Mouse (Mus musculus): ENCODE results near the gene Itpr1. TPM values are rescaled to one million over a fixed set of nuclear protein-coding genes. Genes with fewer than 3 reads are reported as not detected.

Itpr1 gene
- polyA plus RNA-seq, 1 experiment from 2014 or later: 16.6 TPM

- Histone ChIP-seq H3K9me3 (ENCODE audit: control insufficient read depth, low read length) (no peaks in the 10 kb centered on the region), H3K27me3 (ENCODE audit: control insufficient read depth, insufficient read depth, low read length) (no peaks in the 10 kb centered on the region), H3K9ac (ENCODE audit: low read length) (no peak overlapping the region), H3K4me3 (ENCODE audit: control insufficient read depth in 1 of 2, insufficient read depth in 1 of 2, low read depth in 1 of 2, low read length in 2 of 2) (no peak overlapping the region), H3K4me2 (ENCODE audit: low read length) (no peak overlapping the region), H3K27ac (replicated peaks in 1 of 2; ENCODE audit: control insufficient read depth in 1 of 2, insufficient read depth in 1 of 2, low read depth in 2 of 2, low read length in 2 of 2) (no peak overlapping the region), H3K4me1 (ENCODE audit: control insufficient read depth in 2 of 2, insufficient read depth in 2 of 2, low read length in 2 of 2) (peaks cover 20 to 57% of the 10 kb centered on the region in 2 experiments), H3K36me3 (ENCODE audit: control insufficient read depth, insufficient read depth, low read length) (no peaks in the 10 kb centered on the region)
- 69% methylated on average over 13 of the region's 13 CpGs for WGBS
- ATAC-seq (ENCODE audit: insufficient number of reproducible peaks, insufficient read depth, low FRiP score, low read depth): no peak
Observed at GRCm38 (mm10) chr6:108252565-108253360, 39.9 kb downstream of the Itpr1 start.

GRCm38 (mm10) chr6:108254132-108255064, 41.5 kb downstream of the Itpr1 start:
- Histone ChIP-seq H3K9me3 (ENCODE audit: control insufficient read depth, low read length) (no peaks in the 10 kb centered on the region), H3K4me3 (ENCODE audit: control insufficient read depth in 1 of 2, insufficient read depth in 1 of 2, low read depth in 1 of 2, low read length in 2 of 2) (no peak overlapping the region), H3K4me2 (ENCODE audit: low read length) (no peak overlapping the region), H3K9ac (ENCODE audit: low read length) (no peak overlapping the region), H3K27ac (replicated peaks in 1 of 2; ENCODE audit: control insufficient read depth in 1 of 2, insufficient read depth in 1 of 2, low read depth in 2 of 2, low read length in 2 of 2) (no peak overlapping the region), H3K4me1 (ENCODE audit: control insufficient read depth in 2 of 2, insufficient read depth in 2 of 2, low read length in 2 of 2) (peaks cover 12 to 41% of the 10 kb centered on the region in 2 experiments), H3K27me3 (ENCODE audit: control insufficient read depth, insufficient read depth, low read length) (no peaks in the 10 kb centered on the region), H3K36me3 (ENCODE audit: control insufficient read depth, insufficient read depth, low read length) (no peaks in the 10 kb centered on the region)
- ATAC-seq (ENCODE audit: insufficient number of reproducible peaks, insufficient read depth, low FRiP score, low read depth): no peak
- WGBS: 76% methylated on average over 9 of the region's 9 CpGs

GRCm38 (mm10) chr6:108255880-108256279, 43.0 kb downstream of the Itpr1 start:
- H3K27ac ChIP-seq (replicated peaks in 1 of 2; ENCODE audit: control insufficient read depth in 1 of 2, insufficient read depth in 1 of 2, low read depth in 2 of 2, low read length in 2 of 2): no peak overlapping the region
- no peak overlapping the region for H3K4me3 ChIP-seq (ENCODE audit: control insufficient read depth in 1 of 2, insufficient read depth in 1 of 2, low read depth in 1 of 2, low read length in 2 of 2)
- H3K36me3 ChIP-seq (ENCODE audit: control insufficient read depth, insufficient read depth, low read length): no peaks in the 10 kb centered on the region
- no peak overlapping the region for H3K4me2 ChIP-seq (ENCODE audit: low read length)
- H3K4me1 ChIP-seq (ENCODE audit: control insufficient read depth in 2 of 2, insufficient read depth in 2 of 2, low read length in 2 of 2): peaks cover 15 to 43% of the 10 kb centered on the region in 2 experiments
- ATAC-seq (ENCODE audit: insufficient number of reproducible peaks, insufficient read depth, low FRiP score, low read depth): no peak
- no peaks in the 10 kb centered on the region for H3K27me3 ChIP-seq (ENCODE audit: control insufficient read depth, insufficient read depth, low read length)
- H3K9me3 ChIP-seq (ENCODE audit: control insufficient read depth, low read length): no peaks in the 10 kb centered on the region
- WGBS: 45% methylated on average over 4 of the region's 4 CpGs
- no peak overlapping the region for H3K9ac ChIP-seq (ENCODE audit: low read length)

- WGBS: 75% methylated on average over 3 of the region's 3 CpGs
- H3K4me3 ChIP-seq (ENCODE audit: control insufficient read depth in 1 of 2, insufficient read depth in 1 of 2, low read depth in 1 of 2, low read length in 2 of 2): no peak overlapping the region
- ATAC-seq (ENCODE audit: insufficient number of reproducible peaks, insufficient read depth, low FRiP score, low read depth): no peak
- no peaks in the 10 kb centered on the region for H3K36me3 ChIP-seq (ENCODE audit: control insufficient read depth, insufficient read depth, low read length)
- H3K4me2 ChIP-seq (ENCODE audit: low read length): no peak overlapping the region
- no peaks in the 10 kb centered on the region for H3K9me3 ChIP-seq (ENCODE audit: control insufficient read depth, low read length)
- peaks cover 15 to 42% of the 10 kb centered on the region in 2 experiments for H3K4me1 ChIP-seq (ENCODE audit: control insufficient read depth in 2 of 2, insufficient read depth in 2 of 2, low read length in 2 of 2)
- no peaks in the 10 kb centered on the region for H3K27me3 ChIP-seq (ENCODE audit: control insufficient read depth, insufficient read depth, low read length)
- H3K9ac ChIP-seq (ENCODE audit: low read length): no peak overlapping the region
- no peak overlapping the region for H3K27ac ChIP-seq (replicated peaks in 1 of 2; ENCODE audit: control insufficient read depth in 1 of 2, insufficient read depth in 1 of 2, low read depth in 2 of 2, low read length in 2 of 2)
Observed at GRCm38 (mm10) chr6:108257225-108257624, 44.3 kb downstream of the Itpr1 start.

- Histone ChIP-seq H3K4me2 (ENCODE audit: low read length) (no peak overlapping the region), H3K27me3 (ENCODE audit: control insufficient read depth, insufficient read depth, low read length) (no peaks in the 10 kb centered on the region), H3K27ac (replicated peaks in 1 of 2; ENCODE audit: control insufficient read depth in 1 of 2, insufficient read depth in 1 of 2, low read depth in 2 of 2, low read length in 2 of 2) (no peak overlapping the region), H3K9ac (ENCODE audit: low read length) (no peak overlapping the region), H3K4me1 (ENCODE audit: control insufficient read depth in 2 of 2, insufficient read depth in 2 of 2, low read length in 2 of 2) (peaks cover 14 to 37% of the 10 kb centered on the region in 2 experiments), H3K4me3 (ENCODE audit: control insufficient read depth in 1 of 2, insufficient read depth in 1 of 2, low read depth in 1 of 2, low read length in 2 of 2) (no peak overlapping the region), H3K9me3 (ENCODE audit: control insufficient read depth, low read length) (no peaks in the 10 kb centered on the region), H3K36me3 (ENCODE audit: control insufficient read depth, insufficient read depth, low read length) (no peaks in the 10 kb centered on the region)
- ATAC-seq (ENCODE audit: insufficient number of reproducible peaks, insufficient read depth, low FRiP score, low read depth): no peak
- WGBS: 53% methylated on average over 2 of the region's 2 CpGs
Observed at GRCm38 (mm10) chr6:108258631-108259030, 45.7 kb downstream of the Itpr1 start.

- WGBS: 11% methylated on average over 2 of the region's 2 CpGs
- Histone ChIP-seq H3K9ac (ENCODE audit: low read length) (no peak overlapping the region), H3K27me3 (ENCODE audit: control insufficient read depth, insufficient read depth, low read length) (no peaks in the 10 kb centered on the region), H3K27ac (replicated peaks in 1 of 2; ENCODE audit: control insufficient read depth in 1 of 2, insufficient read depth in 1 of 2, low read depth in 2 of 2, low read length in 2 of 2) (no peak overlapping the region), H3K4me2 (ENCODE audit: low read length) (no peak overlapping the region), H3K4me3 (ENCODE audit: control insufficient read depth in 1 of 2, insufficient read depth in 1 of 2, low read depth in 1 of 2, low read length in 2 of 2) (no peak overlapping the region), H3K4me1 (ENCODE audit: control insufficient read depth in 2 of 2, insufficient read depth in 2 of 2, low read length in 2 of 2) (peaks cover 8 to 32% of the 10 kb centered on the region in 2 experiments), H3K9me3 (ENCODE audit: control insufficient read depth, low read length) (no peaks in the 10 kb centered on the region), H3K36me3 (ENCODE audit: control insufficient read depth, insufficient read depth, low read length) (no peaks in the 10 kb centered on the region)
- no peak for ATAC-seq (ENCODE audit: insufficient number of reproducible peaks, insufficient read depth, low FRiP score, low read depth)
Observed at GRCm38 (mm10) chr6:108259671-108260070, 46.8 kb downstream of the Itpr1 start.

GRCm38 (mm10) chr6:108261506-108261905, 48.6 kb downstream of the Itpr1 start:
- H3K27me3 ChIP-seq (ENCODE audit: control insufficient read depth, insufficient read depth, low read length): no peaks in the 10 kb centered on the region
- no peak overlapping the region for H3K4me3 ChIP-seq (ENCODE audit: control insufficient read depth in 1 of 2, insufficient read depth in 1 of 2, low read depth in 1 of 2, low read length in 2 of 2)
- H3K27ac ChIP-seq (replicated peaks in 1 of 2; ENCODE audit: control insufficient read depth in 1 of 2, insufficient read depth in 1 of 2, low read depth in 2 of 2, low read length in 2 of 2): no peak overlapping the region
- 68% methylated on average over 3 of the region's 3 CpGs for WGBS
- H3K36me3 ChIP-seq (ENCODE audit: control insufficient read depth, insufficient read depth, low read length): no peaks in the 10 kb centered on the region
- ATAC-seq (ENCODE audit: insufficient number of reproducible peaks, insufficient read depth, low FRiP score, low read depth): no peak
- H3K4me2 ChIP-seq (ENCODE audit: low read length): no peak overlapping the region
- H3K4me1 ChIP-seq (ENCODE audit: control insufficient read depth in 2 of 2, insufficient read depth in 2 of 2, low read length in 2 of 2): peaks cover 3 to 16% of the 10 kb centered on the region in 2 experiments
- H3K9ac ChIP-seq (ENCODE audit: low read length): no peak overlapping the region
- no peaks in the 10 kb centered on the region for H3K9me3 ChIP-seq (ENCODE audit: control insufficient read depth, low read length)

All from heart, embryonic 14.5 days (tissue).